Mouse (Mus musculus) forebrain, embryonic 15.5 days (tissue): ENCODE data around the gene Stil. TPM values are rescaled to one million over a fixed set of nuclear protein-coding genes. Genes with fewer than 3 reads are reported as not detected.
A peak's percentile ranks its signal among the peaks of the same experiment; 100 is the strongest.

ENCODE experiments used
- ATAC-seq: fragments of 200-750 bp; cut with Nextera tagmentation; replicated peaks from 2 replicates; pipeline ENCODE4 v1.8.0; 2017; ENCODE audit warnings: mild to moderate bottlenecking, moderate TSS enrichment, moderate library complexity
- H3K27ac ChIP-seq: fragments of 300-500 bp; sonication (generic); replicated peaks from 2 replicates; pipeline ENCODE4 v1.5.1; 2015; ENCODE audit warnings: mild to moderate bottlenecking, inconsistent platforms
- H3K27me3 ChIP-seq: fragments of 300-500 bp; sonication (generic); 2 replicates; pipeline ENCODE4 v1.6.1; 2015; ENCODE audit warnings: inconsistent platforms
- H3K36me3 ChIP-seq: fragments of 300-500 bp; sonication (generic); 2 replicates; pipeline ENCODE4 v1.6.1; 2015; ENCODE audit warnings: mild to moderate bottlenecking, inconsistent platforms
- H3K4me1 ChIP-seq: fragments of 300-500 bp; sonication (generic); 2 replicates; pipeline ENCODE4 v1.6.1; 2015; ENCODE audit warnings: inconsistent platforms
- H3K4me2 ChIP-seq: fragments of 300-500 bp; sonication (generic); replicated peaks from 2 replicates; pipeline ENCODE4 v1.6.1; 2015; ENCODE audit warnings: mild to moderate bottlenecking, inconsistent platforms
- H3K4me3 ChIP-seq: fragments of 300-500 bp; sonication (generic); 2 replicates; pipeline ENCODE4 v1.5.1; 2015; ENCODE audit warnings: mild to moderate bottlenecking, inconsistent platforms
- H3K9ac ChIP-seq: fragments of 300-500 bp; sonication (generic); replicated peaks from 2 replicates; pipeline ENCODE4 v1.6.1; 2015; ENCODE audit warnings: mild to moderate bottlenecking, inconsistent platforms
- H3K9me3 ChIP-seq: fragments of 300-500 bp; sonication (generic); 2 replicates; pipeline ENCODE4 v1.6.1; 2016; ENCODE audit warnings: inconsistent platforms
- WGBS: fragments of 180-500 bp; shearing (Covaris S2); methylation state at CpG from one replicate; pipeline ENCODE4 v1.1.7; 2015; ENCODE audit warnings: mixed read lengths; 5-methylcytosine and 5-hydroxymethylcytosine counted together
- polyA plus RNA-seq: library from polyadenylated mRNA; unstranded; fragments of >200 nt; fragmentation: Nextera tagmentation; extraction: Ambion mirVana; gene quantifications from 2 replicates; pipeline ENCODE4 v1.2.1, GENCODE M21; 2015

The Stil gene
- polyA plus RNA-seq, 1 experiment from 2014 or later: 5.7 TPM

GRCm38 (mm10) chr4:115051245-115051644 is 51.3 kb downstream of the Stil start:
- H3K9me3 ChIP-seq: no peaks in the 10 kb centered on the region
- peaks cover 66% of the 10 kb centered on the region for H3K27me3 ChIP-seq
- H3K4me2 ChIP-seq: no peak overlapping the region
- H3K9ac ChIP-seq: no peak overlapping the region
- H3K36me3 ChIP-seq: no peaks in the 10 kb centered on the region
- H3K4me1 ChIP-seq: peaks cover 7% of the 10 kb centered on the region
- 79% methylated on average over 5 of the region's 5 CpGs for WGBS
- no peak overlapping the region for H3K4me3 ChIP-seq
- H3K27ac ChIP-seq: no peak overlapping the region
- ATAC-seq: no peak

GRCm38 (mm10) chr4:115052343-115053005 is 52.5 kb downstream of the Stil start:
- ATAC-seq: no peak; the same call in 1 of the 2 replicates
- H3K9ac ChIP-seq: no peak overlapping the region
- WGBS: under 1% methylated on average over 36 of the region's 36 CpGs
- H3K27me3 ChIP-seq: peaks cover 69% of the 10 kb centered on the region
- peaks cover 17% of the 10 kb centered on the region for H3K4me1 ChIP-seq
- H3K4me2 ChIP-seq: peak overlapping the region; percentile 12
- H3K9me3 ChIP-seq: no peaks in the 10 kb centered on the region
- no peaks in the 10 kb centered on the region for H3K36me3 ChIP-seq
- H3K4me3 ChIP-seq: 0 out of 2 replicates have a peak overlapping the region, but pooled peaks have one; percentile 6
- no peak overlapping the region for H3K27ac ChIP-seq

DNA sequence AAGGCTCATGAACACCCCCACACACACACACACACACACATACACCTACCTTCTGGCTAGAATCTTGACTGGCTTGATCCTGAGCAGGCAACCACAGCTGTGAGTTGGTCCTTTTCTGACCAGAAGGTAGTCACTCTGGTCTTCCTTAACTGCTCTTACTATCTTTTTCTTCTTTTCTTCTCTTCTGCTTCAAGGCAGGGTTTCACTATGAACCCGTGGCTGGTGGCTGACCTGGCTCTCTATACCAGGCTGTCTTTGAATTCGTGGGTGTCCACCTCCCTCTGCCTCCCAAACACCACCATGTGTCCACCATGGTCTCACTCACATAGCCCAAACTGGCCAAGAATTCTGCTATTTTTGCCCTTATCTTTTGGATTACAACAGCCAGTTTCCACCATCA is 55.1 kb downstream of the Stil start:
- H3K9ac ChIP-seq: no peak overlapping the region
- peaks cover 78% of the 10 kb centered on the region for H3K27me3 ChIP-seq
- no peak for ATAC-seq
- H3K27ac ChIP-seq: no peak overlapping the region
- H3K9me3 ChIP-seq: no peaks in the 10 kb centered on the region
- H3K4me2 ChIP-seq: no peak overlapping the region
- 12% methylated on average over 2 of the region's 2 CpGs for WGBS
- no peak overlapping the region for H3K4me3 ChIP-seq
- H3K4me1 ChIP-seq: peaks cover 23% of the 10 kb centered on the region
- H3K36me3 ChIP-seq: no peaks in the 10 kb centered on the region

- Histone ChIP-seq H3K27ac (no peak overlapping the region), H3K4me1 (peaks cover 23% of the 10 kb centered on the region), H3K9ac (no peak overlapping the region), H3K27me3 (peaks cover 78% of the 10 kb centered on the region), H3K9me3 (no peaks in the 10 kb centered on the region), H3K36me3 (no peaks in the 10 kb centered on the region), H3K4me3 (no peak overlapping the region), H3K4me2 (no peak overlapping the region)
- ATAC-seq: no peak
- 20% methylated on average over 3 of the region's 3 CpGs for WGBS
Observed at GRCm38 (mm10) chr4:115055691-115056090, 55.7 kb downstream of the Stil start.

GRCm38 (mm10) chr4:115056371-115056920 is 56.5 kb downstream of the Stil start, which contains the start of gene Tal1:
Gene Tal1, plus strand, starts transcription at chr4:115056426.
- Histone ChIP-seq H3K27ac (no peak within 1 kb of the TSS), H3K4me3 (peak within 1 kb of the TSS; percentile 29), H3K4me2 (peak within 1 kb of the TSS; percentile 49), H3K9me3 (no peaks in the 10 kb centered on the region), H3K36me3 (no peaks in the 10 kb centered on the region), H3K4me1 (peaks cover 23% of the 10 kb centered on the region), H3K27me3 (peaks cover 78% of the 10 kb centered on the region), H3K9ac (peak within 1 kb of the TSS; percentile 18)
- WGBS: 1% methylated on average over 60 of the region's 60 CpGs
- ATAC-seq: peak; percentile 17; the same call in 1 of the 2 replicates

DNA sequence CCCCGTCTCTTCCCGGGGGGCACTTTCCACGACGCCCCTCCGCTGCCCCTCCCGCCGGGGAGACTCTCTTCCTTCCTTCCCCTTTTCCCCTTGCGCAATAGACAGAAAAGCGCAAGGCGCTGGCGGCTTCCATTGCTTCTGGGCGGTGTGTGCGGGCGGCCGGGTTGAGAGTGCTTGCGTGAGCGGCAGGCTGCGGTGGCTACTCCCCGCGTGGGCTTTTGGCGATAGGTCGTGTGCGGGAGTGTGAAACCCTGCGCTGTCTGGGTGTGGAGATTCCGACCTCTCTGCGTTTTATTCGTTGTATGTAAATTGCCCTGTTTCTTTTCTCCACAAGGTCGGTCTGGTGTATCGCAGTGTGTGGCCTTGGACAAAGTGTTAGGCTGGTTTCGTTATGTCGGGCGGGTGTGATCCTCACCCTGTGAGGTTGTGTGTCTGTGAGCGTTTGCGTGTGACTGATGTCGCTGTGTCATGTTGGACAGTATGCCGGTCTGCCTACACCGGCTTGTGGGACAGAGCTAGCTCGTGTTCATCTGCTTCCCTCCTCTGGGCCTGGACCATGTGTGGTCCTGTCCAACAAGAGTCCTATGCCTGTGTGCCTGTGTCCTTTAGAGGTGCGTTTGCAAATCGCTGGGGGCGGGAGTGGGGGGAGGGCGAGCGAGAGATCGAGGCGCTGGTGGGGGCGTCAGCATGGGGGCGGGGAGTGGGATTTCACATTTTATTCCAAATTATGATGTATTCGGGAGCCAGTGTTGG is 57.1 kb downstream of the Stil start:
- WGBS: under 1% methylated on average over 48 of the region's 48 CpGs
- Histone ChIP-seq H3K9me3 (no peaks in the 10 kb centered on the region), H3K4me2 (peak overlapping the region; percentile 49), H3K9ac (peak overlapping the region; percentile 18), H3K27me3 (peaks cover 78% of the 10 kb centered on the region), H3K4me3 (peak overlapping the region; percentile 29), H3K4me1 (peaks cover 23% of the 10 kb centered on the region), H3K36me3 (no peaks in the 10 kb centered on the region), H3K27ac (no peak overlapping the region)
- peak; percentile 51 for ATAC-seq

DNA sequence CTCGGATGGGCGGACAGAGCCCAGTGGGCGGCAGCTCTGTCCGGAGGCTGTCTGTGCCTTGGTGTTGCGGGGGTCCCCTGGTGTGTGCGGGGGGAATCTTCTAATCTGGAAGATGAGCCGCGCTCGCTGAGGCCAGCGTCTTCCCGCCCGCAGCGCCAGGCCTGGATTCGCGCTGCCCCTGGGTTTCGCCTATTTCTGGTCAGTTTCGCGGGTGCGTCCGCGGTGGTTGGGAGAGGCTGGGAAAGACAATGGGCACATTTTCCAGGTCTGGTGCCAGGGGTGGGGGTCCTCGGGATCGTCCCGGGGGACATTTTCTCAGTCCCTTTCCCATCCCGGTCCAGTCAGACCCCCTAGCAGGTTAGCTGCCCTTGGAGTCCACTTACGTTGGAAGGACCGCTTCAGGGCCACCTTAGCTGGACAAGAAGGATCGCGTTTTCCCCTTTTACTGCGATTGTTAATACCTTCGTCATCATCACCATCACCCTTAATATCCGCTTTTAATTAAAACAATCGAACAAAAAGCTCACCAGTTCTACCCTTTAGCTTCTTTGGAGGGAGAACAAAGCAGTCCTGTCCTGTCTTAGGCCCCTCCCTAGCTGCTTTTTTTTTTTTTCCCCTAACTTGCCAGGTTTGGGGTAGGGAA is 57.8 kb downstream of the Stil start:
- Histone ChIP-seq H3K4me3 (peak overlapping the region; percentile 6; the same call in 1 of the 2 replicates), H3K27ac (no peak overlapping the region), H3K36me3 (no peaks in the 10 kb centered on the region), H3K9me3 (no peaks in the 10 kb centered on the region), H3K27me3 (peaks cover 78% of the 10 kb centered on the region), H3K4me1 (peaks cover 25% of the 10 kb centered on the region), H3K9ac (no peak overlapping the region), H3K4me2 (no peak overlapping the region)
- no peak for ATAC-seq
- WGBS: under 1% methylated on average over 33 of the region's 33 CpGs

DNA sequence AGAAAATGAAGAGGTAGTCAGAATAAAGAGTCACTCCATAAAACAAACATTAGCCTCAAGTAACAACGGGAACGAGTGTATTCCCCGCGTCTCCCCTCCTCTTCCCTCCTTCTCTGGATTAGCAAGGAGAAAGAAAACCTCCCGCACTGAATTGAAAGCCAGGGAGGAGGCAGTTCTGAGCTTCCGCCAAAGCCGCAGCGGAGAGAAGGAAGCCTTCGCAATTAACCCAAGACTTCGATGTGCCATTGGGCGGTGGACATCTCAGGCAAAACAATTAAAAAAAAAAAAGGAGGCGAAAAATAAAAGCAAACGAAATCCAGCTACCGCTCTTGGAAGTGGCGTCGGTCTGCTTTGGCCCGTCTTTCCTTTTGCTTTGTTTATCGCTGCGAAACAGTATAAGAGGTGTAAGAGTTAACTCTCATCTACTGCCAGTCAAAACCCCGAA is 58.4 kb downstream of the Stil start:
- no peaks in the 10 kb centered on the region for H3K36me3 ChIP-seq
- H3K9me3 ChIP-seq: no peaks in the 10 kb centered on the region
- H3K27ac ChIP-seq: no peak overlapping the region
- peaks cover 29% of the 10 kb centered on the region for H3K4me1 ChIP-seq
- WGBS: under 1% methylated on average over 20 of the region's 20 CpGs
- no peak for ATAC-seq
- H3K27me3 ChIP-seq: peaks cover 79% of the 10 kb centered on the region
- no peak overlapping the region for H3K4me2 ChIP-seq
- no peak overlapping the region for H3K9ac ChIP-seq
- H3K4me3 ChIP-seq: 0 out of 2 replicates have a peak overlapping the region, but pooled peaks have one; percentile 1

- no peaks in the 10 kb centered on the region for H3K36me3 ChIP-seq
- no peak for ATAC-seq
- H3K27ac ChIP-seq: no peak overlapping the region
- no peaks in the 10 kb centered on the region for H3K9me3 ChIP-seq
- H3K9ac ChIP-seq: no peak overlapping the region
- 2% methylated on average over 23 of the region's 23 CpGs for WGBS
- peaks cover 35% of the 10 kb centered on the region for H3K4me1 ChIP-seq
- no peak overlapping the region for H3K4me2 ChIP-seq
- H3K27me3 ChIP-seq: peaks cover 80% of the 10 kb centered on the region
- H3K4me3 ChIP-seq: peak overlapping the region; percentile 1; the same call in 1 of the 2 replicates
Observed at GRCm38 (mm10) chr4:115058871-115059590, 59.1 kb downstream of the Stil start.

DNA sequence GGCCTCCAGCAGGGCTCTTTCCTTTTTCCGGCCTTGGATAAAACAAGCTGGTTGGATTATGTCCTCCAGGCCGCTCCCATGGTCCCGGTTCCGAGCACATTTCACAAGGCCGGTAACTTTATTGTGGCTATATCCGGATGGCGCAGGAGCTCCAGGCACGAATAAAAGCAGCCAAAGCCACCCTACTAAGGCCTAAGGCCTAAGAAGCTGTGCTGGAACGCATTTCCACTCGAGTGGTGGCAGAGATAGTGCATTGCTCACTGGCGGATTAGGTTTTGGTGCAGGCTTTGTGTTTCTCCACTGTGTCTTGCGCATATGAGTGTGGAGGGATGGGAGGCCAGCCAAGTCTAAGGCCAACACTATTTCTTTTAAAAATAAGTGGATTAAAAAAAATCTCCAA is 59.9 kb downstream of the Stil start:
- H3K36me3 ChIP-seq: no peaks in the 10 kb centered on the region
- peaks cover 80% of the 10 kb centered on the region for H3K27me3 ChIP-seq
- no peak overlapping the region for H3K27ac ChIP-seq
- peaks cover 35% of the 10 kb centered on the region for H3K4me1 ChIP-seq
- no peaks in the 10 kb centered on the region for H3K9me3 ChIP-seq
- ATAC-seq: no peak
- 6% methylated on average over 12 of the region's 12 CpGs for WGBS
- no peak overlapping the region for H3K4me2 ChIP-seq
- no peak overlapping the region for H3K9ac ChIP-seq
- no peak overlapping the region for H3K4me3 ChIP-seq

DNA sequence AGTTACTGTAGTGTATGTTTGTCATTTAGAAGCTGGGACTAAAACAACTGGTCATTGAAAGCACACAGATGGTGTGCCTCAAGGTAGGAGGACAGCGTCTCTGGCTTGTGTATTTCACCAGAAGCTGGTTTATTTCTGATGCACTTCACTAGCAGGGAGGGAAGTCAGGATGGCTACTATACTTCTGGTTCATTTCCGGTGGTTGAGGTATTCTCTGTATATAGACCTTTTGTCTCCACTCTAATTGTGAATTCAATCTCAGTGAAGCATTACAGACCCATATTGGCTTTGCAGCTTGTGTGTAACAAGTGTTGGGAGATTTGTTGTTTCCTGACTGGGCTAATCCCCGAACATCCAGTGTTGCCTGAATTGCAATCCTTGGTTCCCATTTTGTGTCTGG is 60.8 kb downstream of the Stil start:
- 6% methylated on average over 3 of the region's 3 CpGs for WGBS
- H3K36me3 ChIP-seq: no peaks in the 10 kb centered on the region
- no peak overlapping the region for H3K27ac ChIP-seq
- H3K9me3 ChIP-seq: no peaks in the 10 kb centered on the region
- peaks cover 79% of the 10 kb centered on the region for H3K27me3 ChIP-seq
- no peak overlapping the region for H3K4me2 ChIP-seq
- H3K4me3 ChIP-seq: no peak overlapping the region
- peaks cover 35% of the 10 kb centered on the region for H3K4me1 ChIP-seq
- H3K9ac ChIP-seq: no peak overlapping the region
- ATAC-seq: no peak
